Mouse (Mus musculus) ES-Bruce4 (cell line): Measurements from ENCODE around the gene Tmem216. TPM values are rescaled to one million over a fixed set of nuclear protein-coding genes. Genes with fewer than 3 reads are reported as not detected.

Experiments
- H3K27ac ChIP-seq: 2 replicates; pipeline ENCODE4 v1.5.1; 2012; ENCODE audit warnings: low read length, inconsistent platforms; ENCODE audit not compliant: insufficient read depth
- H3K27me3 ChIP-seq: 2 replicates; pipeline ENCODE4 v1.6.1; 2012; ENCODE audit warnings: mild to moderate bottlenecking, low read length, inconsistent platforms; ENCODE audit not compliant: control insufficient read depth, poor library complexity, insufficient read depth, severe bottlenecking
- H3K36me3 ChIP-seq: 2 replicates; pipeline ENCODE4 v1.6.1; 2012; ENCODE audit warnings: inconsistent platforms, mild to moderate bottlenecking, low read length, moderate library complexity; ENCODE audit not compliant: control insufficient read depth, poor library complexity, insufficient read depth, severe bottlenecking
- H3K4me1 ChIP-seq: one replicate; pipeline ENCODE4 v1.8.1; 2011; ENCODE audit warnings: low read length; ENCODE audit not compliant: control insufficient read depth, insufficient read depth
- H3K4me3 ChIP-seq: 2 replicates; pipeline ENCODE4 v1.5.1; 2011; ENCODE audit warnings: low read depth, mild to moderate bottlenecking, low read length
- H3K9ac ChIP-seq: 2 replicates; pipeline ENCODE4 v1.6.1; 2012; ENCODE audit warnings: low read depth, mild to moderate bottlenecking, inconsistent platforms; ENCODE audit not compliant: poor library complexity, severe bottlenecking
- H3K9me3 ChIP-seq: replicated peaks from 2 replicates; pipeline ENCODE4 v1.6.1; 2012; ENCODE audit warnings: mild to moderate bottlenecking, low read length, inconsistent platforms; ENCODE audit not compliant: control insufficient read depth, poor library complexity, insufficient read depth, severe bottlenecking
- CTCF ChIP-seq: IDR thresholded peaks from one replicate; pipeline ENCODE4 v1.8.1; 2011; ENCODE audit warnings: low read depth, low read length
- EP300 ChIP-seq: IDR thresholded peaks from 2 replicates; pipeline ENCODE4 v1.6.1; 2011; ENCODE audit warnings: low read depth, low read length; ENCODE audit not compliant: insufficient read depth
- POLR2A ChIP-seq: IDR thresholded peaks from one replicate; pipeline ENCODE4 v1.8.1; 2011; ENCODE audit warnings: low read length; ENCODE audit not compliant: insufficient read depth
- polyA plus RNA-seq: library from polyadenylated mRNA; stranded (reverse); fragments of >200 nt; gene quantifications from 2 replicates; pipeline ENCODE4 v1.2.4, GENCODE M21; 2011; ENCODE audit warnings: low read depth; ENCODE audit not compliant: missing spikeins, insufficient read depth, insufficient read length

The Tmem216 gene
- polyA plus RNA-seq, 1 experiment, result 12.2 TPM

DNA sequence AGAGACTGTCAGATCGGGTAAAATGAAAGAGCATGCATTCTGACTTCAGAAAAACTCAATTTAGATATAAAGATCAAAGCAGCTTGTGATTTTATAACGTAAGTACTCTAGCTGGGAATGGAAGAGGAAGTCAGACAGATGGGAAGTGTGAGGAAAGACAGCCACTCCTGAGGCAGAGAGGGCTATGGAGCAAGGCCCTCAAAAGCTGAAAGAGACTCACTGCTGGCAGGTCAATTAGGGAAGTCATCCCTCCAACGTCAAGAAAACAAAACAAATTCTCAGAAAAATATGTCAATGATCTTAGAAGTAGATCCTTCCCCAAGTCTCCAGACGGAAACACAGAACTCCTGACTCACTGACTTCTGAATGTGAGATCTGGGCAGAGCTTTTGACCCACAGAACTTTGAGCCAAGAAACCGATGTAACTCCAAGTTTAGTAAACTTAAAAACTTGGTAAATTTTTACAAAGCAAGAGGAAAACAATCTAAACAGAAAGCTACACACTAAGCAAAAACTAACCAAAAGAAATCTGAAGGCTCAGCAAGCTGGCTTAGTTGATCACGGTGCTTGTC is 45.2 kb downstream of the Tmem216 start:
- Histone ChIP-seq H3K9ac (no peak overlapping the region), H3K27me3 (no peaks in the 10 kb centered on the region), H3K36me3 (peaks cover 19% of the 10 kb centered on the region), H3K4me3 (no peak overlapping the region), H3K4me1 (no peaks in the 10 kb centered on the region), H3K9me3 (no peaks in the 10 kb centered on the region), H3K27ac (no peak overlapping the region)
- TF ChIP-seq POLR2A (no peak), CTCF (no peak), EP300 (no peak)

- H3K4me3 ChIP-seq, result no peak overlapping the region
- H3K27ac ChIP-seq, result no peak overlapping the region
- TF ChIP-seq CTCF, result peak; percentile 99
- TF ChIP-seq EP300, result no peak
- no peaks in the 10 kb centered on the region for H3K27me3 ChIP-seq
- H3K4me1 ChIP-seq, result peaks cover 1% of the 10 kb centered on the region
- H3K36me3 ChIP-seq, result peaks cover 13% of the 10 kb centered on the region
- no peak overlapping the region for H3K9ac ChIP-seq
- H3K9me3 ChIP-seq, result no peaks in the 10 kb centered on the region
These were observed 53.5 kb downstream of the Tmem216 start for GRCm38 (mm10) chr19:10502571-10502970.

DNA sequence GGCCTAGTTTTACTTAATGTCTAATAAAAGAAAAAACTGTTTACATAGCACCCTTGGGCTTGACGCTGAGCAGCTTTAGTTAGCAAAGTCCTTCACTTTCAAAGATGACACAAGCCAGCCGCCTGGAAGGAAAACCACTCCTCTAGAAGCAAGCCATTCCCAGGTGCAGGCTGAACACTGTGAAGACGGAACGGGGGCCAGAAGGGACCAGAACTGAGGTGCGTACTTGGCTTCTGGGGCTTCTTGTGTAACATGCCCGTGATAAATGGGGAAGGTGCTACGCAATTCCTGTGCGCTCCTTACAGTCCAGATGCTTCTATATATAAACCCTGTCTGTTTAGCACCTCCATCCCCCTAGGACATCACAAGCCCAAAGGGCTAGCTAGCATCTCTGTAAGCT is 55.5 kb downstream of the Tmem216 start:
- no peak overlapping the region for H3K4me3 ChIP-seq
- no peak overlapping the region for H3K27ac ChIP-seq
- H3K27me3 ChIP-seq, result no peaks in the 10 kb centered on the region
- H3K4me1 ChIP-seq, result peaks cover 1% of the 10 kb centered on the region
- peaks cover 3% of the 10 kb centered on the region; the same call in 1 of the 2 replicates for H3K36me3 ChIP-seq
- no peak overlapping the region for H3K9ac ChIP-seq
- TF ChIP-seq POLR2A, result no peak
- no peak for TF ChIP-seq EP300
- no peak for TF ChIP-seq CTCF
- no peaks in the 10 kb centered on the region for H3K9me3 ChIP-seq

DNA sequence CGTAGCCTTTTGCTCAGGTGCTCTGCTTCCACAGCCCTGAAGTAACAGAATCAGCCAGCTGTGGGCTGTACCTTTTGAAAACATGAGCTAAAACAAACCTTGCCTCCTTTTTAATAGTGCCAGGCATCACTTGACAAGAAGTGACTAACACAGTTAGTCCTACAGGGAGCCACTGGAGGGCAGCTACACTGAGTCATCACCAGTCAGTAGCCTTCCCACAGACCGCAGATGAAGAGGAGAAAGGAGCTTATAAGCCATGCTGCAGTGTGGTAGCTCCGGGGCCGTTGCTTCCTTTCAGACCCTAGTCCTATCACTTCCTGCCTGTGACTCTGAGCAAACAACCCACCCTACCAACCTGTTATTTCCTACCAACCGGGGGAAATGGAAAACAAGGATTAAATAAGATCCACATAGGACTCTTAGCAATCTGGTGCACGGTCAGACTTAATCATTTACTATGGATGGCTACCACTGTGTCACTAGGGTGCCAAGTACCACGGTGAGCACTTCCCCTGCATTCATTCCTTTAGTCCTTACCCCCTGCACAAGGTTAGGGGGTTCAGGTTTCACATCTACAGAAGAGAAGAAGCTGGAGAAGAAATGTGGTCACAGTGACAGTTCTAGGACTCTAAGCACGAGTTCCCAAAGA is 58.4 kb downstream of the Tmem216 start:
- H3K9me3 ChIP-seq, result no peaks in the 10 kb centered on the region

GRCm38 (mm10) chr19:10496976-10497375 is 59.1 kb downstream of the Tmem216 start:
- peaks cover 3% of the 10 kb centered on the region; the same call in 1 of the 2 replicates for H3K36me3 ChIP-seq

More for the DNA sequence above, 58.4 kb downstream of the Tmem216 start:
- H3K27me3 ChIP-seq, result no peaks in the 10 kb centered on the region
- no peak overlapping the region for H3K4me3 ChIP-seq
- TF ChIP-seq POLR2A (no peak), CTCF (no peak), EP300 (no peak)
- H3K9ac ChIP-seq, result no peak overlapping the region
- H3K36me3 ChIP-seq, result peaks cover 3% of the 10 kb centered on the region; the same call in 1 of the 2 replicates
- H3K4me1 ChIP-seq, result peaks cover 1% of the 10 kb centered on the region
- H3K27ac ChIP-seq, result no peak overlapping the region

GRCm38 (mm10) chr19:10495670-10496069 is 60.4 kb downstream of the Tmem216 start:
- Histone ChIP-seq H3K27ac (no peak overlapping the region), H3K4me3 (no peak overlapping the region), H3K9ac (no peak overlapping the region), H3K9me3 (no peaks in the 10 kb centered on the region), H3K27me3 (no peaks in the 10 kb centered on the region), H3K4me1 (no peaks in the 10 kb centered on the region), H3K36me3 (no peaks in the 10 kb centered on the region)
- TF ChIP-seq EP300 (no peak), POLR2A (no peak), CTCF (no peak)

More at GRCm38 (mm10) chr19:10496976-10497375, 59.1 kb downstream of the Tmem216 start:
- TF ChIP-seq CTCF (no peak), POLR2A (no peak), EP300 (no peak)
- Histone ChIP-seq H3K4me3 (no peak overlapping the region), H3K9ac (no peak overlapping the region), H3K9me3 (no peaks in the 10 kb centered on the region), H3K27ac (no peak overlapping the region), H3K27me3 (no peaks in the 10 kb centered on the region), H3K4me1 (no peaks in the 10 kb centered on the region)
